In the genomic region with DNA sequence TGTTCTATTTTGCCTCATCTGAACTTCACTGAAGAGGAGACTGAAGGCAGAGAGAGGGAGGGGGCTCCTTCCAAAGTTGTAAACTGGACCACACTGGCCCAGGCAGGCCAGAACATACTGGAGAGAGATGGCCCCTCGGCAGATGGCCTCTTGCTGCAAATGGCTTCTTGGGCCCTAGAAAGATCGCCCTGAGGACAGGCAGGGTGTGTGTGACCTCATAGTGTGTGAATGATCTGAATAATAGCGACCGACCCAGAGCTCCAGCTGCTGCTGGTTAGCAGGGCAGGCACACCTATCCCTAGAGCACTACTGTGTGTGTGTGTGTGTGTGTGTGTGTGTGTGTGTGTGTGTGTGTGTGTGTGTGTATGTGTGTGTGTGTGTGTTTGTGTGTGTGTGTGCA, we compare ENCODE assay signal across 19 mouse cellular contexts. TPM values are rescaled to one million over a fixed set of nuclear protein-coding genes. Genes with fewer than 3 reads are reported as not detected.
DNase-seq lines count a peak whose midpoint lies in the region; ATAC-seq and TF ChIP-seq lines count a peak whose summit lies in the region.
"Had no signal": no experiment of that assay in that cellular context is flagged by ENCODE, and none has a peak within 500 bp of the region (broad histone marks: within the 10 kb centered on the region; RNA-seq: fewer than 3 reads in every experiment).

No protein-coding gene starts in this region.

- TF ChIP-seq EP300 in liver, postnatal 0 days (IDR thresholded peaks at IDR 0.05; ENCODE audit: low read depth) = no peak

- H3K36me3 ChIP-seq in liver, postnatal 0 days (replicated peaks; ENCODE audit: insufficient read depth, low read length) = no peaks in the 10 kb centered on the region
- no peaks in the 10 kb centered on the region for H3K36me3 ChIP-seq in liver, embryonic 12.5 days
- H3K36me3 ChIP-seq in hindbrain, embryonic 11.5 days (ENCODE audit: control insufficient read depth, insufficient read depth, low read length) = no peaks in the 10 kb centered on the region
- H3K36me3 ChIP-seq: G1E; heart, embryonic 10.5 days had no signal

- ATAC-seq in liver, postnatal 0 days = peak; percentile 38; the same call in 1 of the 2 replicates
- no peak for ATAC-seq in liver, embryonic 12.5 days
- ATAC-seq in monocyte, adult 5-6 weeks (replicated peaks; ENCODE audit: insufficient number of reproducible peaks, low FRiP score, low TSS enrichment, poor library complexity, severe bottlenecking) = peak; percentile 27
- no peak for ATAC-seq in hindbrain, embryonic 11.5 days (ENCODE audit: low FRiP score)
- ATAC-seq: activated CD4-positive, CD25-positive, alpha-beta regulatory T cell, adult 4 months; hindbrain, embryonic 16.5 days had no signal

- no peak overlapping the region for H3K4me2 ChIP-seq in liver, postnatal 0 days (ENCODE audit: low read depth, low read length)
- no peak overlapping the region for H3K4me2 ChIP-seq in liver, embryonic 12.5 days
- no peak overlapping the region for H3K4me2 ChIP-seq in hindbrain, embryonic 11.5 days (replicated peaks; ENCODE audit: low read depth, low read length)
- H3K4me2 ChIP-seq: midbrain, embryonic 11.5 days had no signal

- no peak overlapping the region for H3K9ac ChIP-seq in liver, postnatal 0 days (replicated peaks)
- no peak overlapping the region for H3K9ac ChIP-seq in liver, embryonic 12.5 days
- no peak overlapping the region for H3K9ac ChIP-seq in hindbrain, embryonic 11.5 days (ENCODE audit: low read depth, low read length)

- H3K4me1 ChIP-seq in liver, postnatal 0 days (ENCODE audit: insufficient read depth) = peaks cover 8% of the 10 kb centered on the region
- H3K4me1 ChIP-seq in liver, embryonic 12.5 days = peaks cover 20% of the 10 kb centered on the region
- no peaks in the 10 kb centered on the region for H3K4me1 ChIP-seq in hindbrain, embryonic 11.5 days (replicated peaks; ENCODE audit: control insufficient read depth, insufficient read depth, low read length)

- H3K27ac ChIP-seq in liver, postnatal 0 days (ENCODE audit: low read depth) = 0 out of 2 replicates have a peak overlapping the region, but pooled peaks have one; percentile 40
- H3K27ac ChIP-seq in liver, embryonic 12.5 days = no peak overlapping the region
- no peak overlapping the region for H3K27ac ChIP-seq in hindbrain, embryonic 11.5 days (ENCODE audit: low read depth, low read length)
- H3K27ac ChIP-seq: gastrocnemius, adult 2 months; heart, embryonic 10.5 days had no signal

- peak; percentile 11 for DNase-seq in embryo, embryonic 11 days
- DNase-seq in embryo, embryonic 10 days (ENCODE audit: low spot score) = no peak
- DNase-seq in liver, postnatal 0 days = no peak
- DNase-seq in ZHBTc4 (ENCODE audit: low read depth, low spot score) = peak; percentile 51
- no peak for DNase-seq in ovary, adult 18-20 months (ENCODE audit: low spot score)
- DNase-seq in hindbrain, embryonic 11.5 days (ENCODE audit: low spot score) = no peak
- DNase-seq: cerebellum, adult 8-10 months; cerebellum, postnatal 36 days; gastrocnemius, adult 2 months; kidney, postnatal 4 days; lung, adult 2 months; thymus, postnatal 14 days had no signal

- no peak overlapping the region for H3K4me3 ChIP-seq in liver, postnatal 0 days (ENCODE audit: low read depth, low read length)
- H3K4me3 ChIP-seq in liver, embryonic 12.5 days = no peak overlapping the region
- H3K4me3 ChIP-seq in hindbrain, embryonic 11.5 days (ENCODE audit: low read depth, low read length) = no peak overlapping the region
- H3K4me3 ChIP-seq: gastrocnemius, adult 2 months; heart, embryonic 10.5 days had no signal

- TF ChIP-seq CTCF in liver, postnatal 0 days (IDR thresholded peaks at IDR 0.05; ENCODE audit: low read depth) = no peak

- H3K9me3 ChIP-seq in liver, postnatal 0 days (ENCODE audit: low read length) = no peaks in the 10 kb centered on the region
- no peaks in the 10 kb centered on the region for H3K9me3 ChIP-seq in liver, embryonic 12.5 days (replicated peaks)
- no peaks in the 10 kb centered on the region for H3K9me3 ChIP-seq in hindbrain, embryonic 11.5 days (ENCODE audit: control insufficient read depth, low read length)
- H3K9me3 ChIP-seq: G1E; heart, embryonic 10.5 days had no signal

- H3K27me3 ChIP-seq in liver, postnatal 0 days (ENCODE audit: insufficient read depth, low read length) = no peaks in the 10 kb centered on the region
- no peaks in the 10 kb centered on the region; the same call in 1 of the 2 replicates for H3K27me3 ChIP-seq in liver, embryonic 12.5 days (replicated peaks)
- no peaks in the 10 kb centered on the region for H3K27me3 ChIP-seq in hindbrain, embryonic 11.5 days (ENCODE audit: control insufficient read depth, insufficient read depth, low read length)

- 67% methylated on average over 4 of the region's 4 CpGs for WGBS in liver, postnatal 0 days (ENCODE audit: insufficient replicate concordance)
- WGBS in liver, embryonic 12.5 days (ENCODE audit: insufficient replicate concordance) = 68% methylated on average over 4 of the region's 4 CpGs
- 67% methylated on average over 4 of the region's 4 CpGs for WGBS in hindbrain, embryonic 11.5 days

RNA-seq across cellular contexts. Expression of a gene that starts 25.2 kb away (rescaled TPM):
- 105 and 110 TPM in 2 replicates for polyA plus RNA-seq in liver, postnatal 0 days (2015; fragmentation: Nextera tagmentation; extraction: Ambion mirVana)
- 42.9 and 43.3 TPM in 2 replicates for polyA plus RNA-seq in liver, embryonic 12.5 days (2016; fragmentation: Nextera tagmentation; extraction: Ambion mirVana)
- 1,204 to 1,488 TPM (median 1,482 TPM) in 3 replicates for total RNA-seq in monocyte, adult 5-6 weeks (2017)
- 85.7 and 91.4 TPM in 2 replicates for polyA plus RNA-seq in hindbrain, embryonic 11.5 days (2014; fragmentation: Nextera tagmentation; extraction: Ambion mirVana)

RNA-seq across cellular contexts. Expression of a gene that starts 33.1 kb away (rescaled TPM):
- polyA plus RNA-seq in liver, postnatal 0 days (2015; fragmentation: Nextera tagmentation; extraction: Ambion mirVana) = 0.73 TPM in 2 replicates
- 0.22 and 0.31 TPM in 2 replicates for polyA plus RNA-seq in liver, embryonic 12.5 days (2016; fragmentation: Nextera tagmentation; extraction: Ambion mirVana)
- 6.9 to 10.5 TPM (median 8.1 TPM) in 3 replicates for total RNA-seq in monocyte, adult 5-6 weeks (2017)
- polyA plus RNA-seq in hindbrain, embryonic 11.5 days (2014; fragmentation: Nextera tagmentation; extraction: Ambion mirVana) = 1.5 TPM in 2 replicates
- polyA plus RNA-seq: G1E had no signal

Comparison
In these comparisons a context has a peak if more than half of its experiments do, and no peak if none do; other contexts are left out.
1. DNase-seq: peak in embryo, embryonic 11 days (single experiment) and ZHBTc4 (single experiment); none in embryo, embryonic 10 days (single experiment), liver, postnatal 0 days (single experiment), ovary, adult 18-20 months (single experiment) and hindbrain, embryonic 11.5 days (single experiment).
2. ATAC-seq: peak in liver, postnatal 0 days (single experiment) and monocyte, adult 5-6 weeks (single experiment); none in liver, embryonic 12.5 days (single experiment) and hindbrain, embryonic 11.5 days (single experiment).